Mouse (Mus musculus) stomach, postnatal 0 days (tissue): ENCODE results near the gene Cryl1. TPM values are rescaled to one million over a fixed set of nuclear protein-coding genes. Genes with fewer than 3 reads are reported as not detected.

Source experiments
- ATAC-seq: fragments of 200-750 bp; cut with Nextera tagmentation; 2 replicates; pipeline ENCODE4 v1.8.0; 2017; ENCODE audit not compliant: low FRiP score, low TSS enrichment
- DNase-seq: peaks from one replicate; pipeline ENCODE4 v3.0.0-alpha.2; 2016; ENCODE audit warnings: low spot score
- H3K27ac ChIP-seq: fragments of 300-500 bp; sonication (generic); replicated peaks from 2 replicates; pipeline ENCODE4 v1.5.1; 2014; ENCODE audit warnings: mild to moderate bottlenecking, control low read depth
- H3K27me3 ChIP-seq: fragments of 300-500 bp; sonication (generic); 2 replicates; pipeline ENCODE4 v1.6.1; 2014; ENCODE audit warnings: low read length; ENCODE audit not compliant: control insufficient read depth, insufficient read depth
- H3K36me3 ChIP-seq: fragments of 300-500 bp; sonication (generic); 2 replicates; pipeline ENCODE4 v1.6.1; 2014; ENCODE audit warnings: low read length, mixed read lengths; ENCODE audit not compliant: control insufficient read depth, insufficient read depth
- H3K4me1 ChIP-seq: fragments of 300-500 bp; sonication (generic); replicated peaks from 2 replicates; pipeline ENCODE4 v1.6.1; 2014; ENCODE audit warnings: antibody characterized with exemption; ENCODE audit not compliant: control insufficient read depth, insufficient read depth
- H3K4me2 ChIP-seq: fragments of 300-500 bp; sonication (generic); replicated peaks from 2 replicates; pipeline ENCODE4 v1.6.1; 2014; ENCODE audit warnings: low read depth, mild to moderate bottlenecking, control low read depth, moderate library complexity
- H3K4me3 ChIP-seq: fragments of 300-500 bp; sonication (generic); 2 replicates; pipeline ENCODE4 v1.5.1; 2014; ENCODE audit warnings: low read depth, low read length, control low read depth
- H3K9ac ChIP-seq: fragments of 300-500 bp; sonication (generic); 2 replicates; pipeline ENCODE4 v1.6.1; 2014; ENCODE audit warnings: mild to moderate bottlenecking, low read length, control low read depth, mixed read lengths
- H3K9me3 ChIP-seq: fragments of 300-500 bp; sonication (generic); 2 replicates; pipeline ENCODE4 v1.6.1; 2016; ENCODE audit warnings: low read length; ENCODE audit not compliant: control insufficient read depth
- CTCF ChIP-seq: IDR thresholded peaks from 2 replicates; pipeline ENCODE4 v1.5.1; 2016; ENCODE audit warnings: antibody characterized with exemption, low read depth, mild to moderate bottlenecking, moderate library complexity
- EP300 ChIP-seq: optimal IDR thresholded peaks from 2 replicates; pipeline ENCODE3; 2016; ENCODE audit warnings: antibody characterized with exemption
- WGBS: fragments of 180-500 bp; shearing (Covaris S2); extraction: QIAGEN DNeasy Blood & Tissue Kit; methylation state at CpG from one replicate; pipeline ENCODE4 v1.1.7; 2014; 5-methylcytosine and 5-hydroxymethylcytosine counted together
- polyA plus RNA-seq: library from polyadenylated mRNA; unstranded; fragments of >200 nt; fragmentation: Nextera tagmentation; extraction: Ambion mirVana; gene quantifications from 2 replicates; pipeline ENCODE4 v1.2.1, GENCODE M21; 2015

Cryl1 gene
- polyA plus RNA-seq, 1 experiment from 2014 or later, result 49.8 TPM

GRCm38 (mm10) chr14:57300530-57300929, 97.8 kb downstream of the Cryl1 start:
- no peaks in the 10 kb centered on the region for H3K4me1 ChIP-seq
- no peak overlapping the region for H3K9ac ChIP-seq
- no peak for ATAC-seq
- no peaks in the 10 kb centered on the region for H3K36me3 ChIP-seq
- no peak overlapping the region for H3K27ac ChIP-seq
- H3K4me3 ChIP-seq, result no peak overlapping the region
- no peaks in the 10 kb centered on the region for H3K27me3 ChIP-seq
- no peak for DNase-seq
- TF ChIP-seq EP300, result no peak
- TF ChIP-seq CTCF, result no peak
- no peak overlapping the region for H3K4me2 ChIP-seq
- 68% methylated on average over 2 of the region's 2 CpGs for WGBS
- no peaks in the 10 kb centered on the region for H3K9me3 ChIP-seq

- TF ChIP-seq EP300, result no peak
- no peak for TF ChIP-seq CTCF
- ATAC-seq, result no peak
- 46% methylated on average over 5 of the region's 5 CpGs for WGBS
These were observed 100.7 kb downstream of the Cryl1 start for GRCm38 (mm10) chr14:57297672-57298071.

DNA sequence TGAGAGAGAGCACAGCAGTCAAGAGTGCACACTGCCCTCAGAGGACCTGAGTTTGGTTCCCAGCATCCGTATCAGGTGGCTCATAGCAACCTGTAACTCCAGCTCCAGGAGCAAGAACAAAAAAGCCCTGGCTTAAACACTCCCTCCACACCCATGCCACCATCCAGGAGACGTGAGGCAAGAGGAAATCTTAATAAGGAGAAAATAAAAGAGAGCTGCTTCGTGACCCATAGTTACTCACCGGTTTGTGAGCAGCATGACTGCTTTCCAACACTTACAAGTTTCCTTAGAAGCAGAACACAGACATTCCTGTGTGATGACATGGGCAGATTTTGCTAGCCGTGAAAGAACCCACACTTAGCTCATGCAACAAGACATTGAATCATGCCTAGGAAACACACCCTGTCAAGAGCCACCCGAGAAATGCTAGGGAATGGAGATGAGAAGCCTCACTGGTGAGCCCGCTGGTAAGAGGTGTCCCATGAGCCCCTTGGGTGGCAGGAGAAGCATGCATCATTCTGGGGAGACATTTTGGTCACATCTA, 106.9 kb downstream of the Cryl1 start:
- no peak for DNase-seq
- Histone ChIP-seq H3K27me3 (no peaks in the 10 kb centered on the region), H3K9me3 (no peaks in the 10 kb centered on the region), H3K4me3 (no peak overlapping the region), H3K9ac (no peak overlapping the region), H3K4me1 (no peaks in the 10 kb centered on the region), H3K27ac (no peak overlapping the region), H3K36me3 (no peaks in the 10 kb centered on the region), H3K4me2 (no peak overlapping the region)
- TF ChIP-seq EP300, result no peak
- no peak for TF ChIP-seq CTCF
- 57% methylated on average over 7 of the region's 7 CpGs for WGBS
- no peak for ATAC-seq

More at GRCm38 (mm10) chr14:57297672-57298071, 100.7 kb downstream of the Cryl1 start:
- no peak overlapping the region for H3K27ac ChIP-seq
- H3K36me3 ChIP-seq, result no peaks in the 10 kb centered on the region
- H3K4me1 ChIP-seq, result no peaks in the 10 kb centered on the region
- DNase-seq, result no peak
- no peak overlapping the region for H3K4me3 ChIP-seq
- H3K9me3 ChIP-seq, result no peaks in the 10 kb centered on the region
- H3K27me3 ChIP-seq, result no peaks in the 10 kb centered on the region
- no peak overlapping the region for H3K4me2 ChIP-seq
- H3K9ac ChIP-seq, result no peak overlapping the region

DNA sequence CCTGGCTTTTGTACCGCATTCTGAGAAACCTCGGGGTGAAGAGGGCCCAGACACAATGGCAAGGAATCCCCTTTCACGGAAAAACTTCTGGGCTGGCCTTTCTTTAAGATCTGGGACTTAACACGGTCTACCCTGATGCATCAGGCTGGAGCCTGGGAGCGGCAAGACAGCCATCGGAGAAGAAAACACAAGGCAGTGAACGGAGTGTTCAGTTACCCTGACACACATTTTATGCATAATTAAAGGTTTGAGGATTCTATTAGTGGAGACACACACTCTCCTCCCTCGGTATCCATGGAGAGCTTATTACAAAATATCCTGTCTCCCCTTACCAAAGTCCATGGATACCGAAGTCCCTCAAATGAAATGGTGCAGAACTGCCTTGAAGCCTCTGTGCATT, 109.2 kb downstream of the Cryl1 start:
- no peaks in the 10 kb centered on the region for H3K27me3 ChIP-seq
- H3K9ac ChIP-seq, result no peak overlapping the region
- H3K4me2 ChIP-seq, result no peak overlapping the region
- H3K36me3 ChIP-seq, result no peaks in the 10 kb centered on the region
- TF ChIP-seq CTCF (no peak), EP300 (no peak)
- DNase-seq (no peak), ATAC-seq (no peak)
- H3K4me3 ChIP-seq, result no peak overlapping the region
- WGBS, result 73% methylated on average over 9 of the region's 9 CpGs
- H3K4me1 ChIP-seq, result no peaks in the 10 kb centered on the region
- no peaks in the 10 kb centered on the region for H3K9me3 ChIP-seq
- no peak overlapping the region for H3K27ac ChIP-seq

DNA sequence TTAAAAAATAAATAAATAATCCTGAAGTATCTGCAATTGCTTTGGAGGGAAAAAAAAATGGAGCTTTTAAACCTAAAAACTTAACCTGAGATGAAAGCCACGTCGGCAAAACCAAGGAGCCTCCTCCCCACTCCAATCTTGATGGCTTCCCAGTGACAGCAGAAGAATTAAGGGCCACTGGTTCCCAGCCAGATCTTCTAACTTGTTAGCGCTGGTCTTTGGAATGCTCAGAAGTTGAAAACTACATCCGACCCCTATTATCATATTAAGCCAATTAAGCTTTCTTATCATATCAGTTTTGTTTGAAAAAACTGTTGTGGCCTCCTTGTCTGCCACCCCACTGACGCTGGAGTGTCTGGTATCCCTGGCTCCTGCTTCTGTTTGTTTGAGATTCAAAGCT, 114.5 kb downstream of the Cryl1 start:
- Histone ChIP-seq H3K4me2 (no peak overlapping the region), H3K27ac (no peak overlapping the region), H3K4me3 (no peak overlapping the region), H3K9ac (no peak overlapping the region), H3K27me3 (no peaks in the 10 kb centered on the region), H3K9me3 (no peaks in the 10 kb centered on the region), H3K4me1 (no peaks in the 10 kb centered on the region), H3K36me3 (no peaks in the 10 kb centered on the region)
- 33% methylated on average over 5 of the region's 5 CpGs for WGBS
- no peak for ATAC-seq
- no peak for TF ChIP-seq CTCF
- TF ChIP-seq EP300, result no peak
- no peak for DNase-seq

- H3K36me3 ChIP-seq, result no peaks in the 10 kb centered on the region
- H3K9ac ChIP-seq, result no peak overlapping the region
- no peaks in the 10 kb centered on the region for H3K27me3 ChIP-seq
- 45% methylated on average over 2 of the region's 2 CpGs for WGBS
- no peak overlapping the region for H3K4me2 ChIP-seq
- H3K4me3 ChIP-seq, result no peak overlapping the region
- no peak for ATAC-seq
- TF ChIP-seq EP300, result no peak
- no peak for TF ChIP-seq CTCF
- H3K27ac ChIP-seq, result no peak overlapping the region
- DNase-seq, result no peak
- no peaks in the 10 kb centered on the region for H3K4me1 ChIP-seq
- H3K9me3 ChIP-seq, result no peaks in the 10 kb centered on the region
These were observed 115.7 kb downstream of the Cryl1 start for GRCm38 (mm10) chr14:57282591-57282990.
